Mouse (Mus musculus): ENCODE results near the gene Gas7. TPM values are rescaled to one million over a fixed set of nuclear protein-coding genes. Genes with fewer than 3 reads are reported as not detected.

Gene Gas7
- total and polyA plus RNA-seq, 3 experiments: 0.44 TPM; not detected in 2

DNA sequence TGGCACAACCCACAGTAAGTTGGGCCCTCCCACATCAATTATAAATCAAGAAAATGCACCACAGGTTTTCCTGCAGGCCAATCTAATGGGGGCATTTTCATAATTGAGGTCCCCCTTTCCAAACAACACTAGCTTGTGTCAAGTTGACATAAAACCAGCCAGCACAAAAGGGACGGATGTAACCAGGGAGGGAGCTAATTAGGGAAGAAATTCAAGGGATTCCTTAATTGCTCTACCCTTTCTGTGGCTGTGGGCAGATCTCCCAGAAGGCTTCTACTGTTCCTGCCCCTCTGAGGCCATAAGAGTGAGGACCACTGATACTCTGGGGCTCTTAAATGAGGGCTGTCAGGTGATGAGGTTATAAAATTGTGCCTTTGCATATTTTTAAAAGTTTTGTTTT lies 143.9 kb downstream of the Gas7 start:
- Histone ChIP-seq H3K9me3 (replicated peaks) (peaks cover 76% of the 10 kb centered on the region), H3K27me3 (ENCODE audit: insufficient read depth, low read length) (no peaks in the 10 kb centered on the region), H3K4me1 (ENCODE audit: insufficient read depth, low read depth, low read length) (no peaks in the 10 kb centered on the region), H3K36me3 (replicated peaks) (no peaks in the 10 kb centered on the region), H3K4me3 (ENCODE audit: low read depth, low read length) (no peak overlapping the region)
- ATAC-seq (ENCODE audit: extremely low read depth, insufficient number of reproducible peaks, low FRiP score, poor library complexity, severe bottlenecking) (no peak), DNase-seq (ENCODE audit: low spot score) (no peak)
- TF ChIP-seq TAL1 (conservative IDR thresholded peaks at IDR 0.05; ENCODE audit: low read depth, low read length) (no peak), GATA2 (IDR thresholded peaks at IDR 0.05; ENCODE audit: borderline replicate concordance, low read depth, low read length) (no peak), GATA1 (IDR thresholded peaks at IDR 0.05; ENCODE audit: borderline replicate concordance, low read length) (no peak), POLR2AphosphoS5 (IDR thresholded peaks at IDR 0.05; ENCODE audit: insufficient replicate concordance, low read depth, low read length) (no peak)

DNA sequence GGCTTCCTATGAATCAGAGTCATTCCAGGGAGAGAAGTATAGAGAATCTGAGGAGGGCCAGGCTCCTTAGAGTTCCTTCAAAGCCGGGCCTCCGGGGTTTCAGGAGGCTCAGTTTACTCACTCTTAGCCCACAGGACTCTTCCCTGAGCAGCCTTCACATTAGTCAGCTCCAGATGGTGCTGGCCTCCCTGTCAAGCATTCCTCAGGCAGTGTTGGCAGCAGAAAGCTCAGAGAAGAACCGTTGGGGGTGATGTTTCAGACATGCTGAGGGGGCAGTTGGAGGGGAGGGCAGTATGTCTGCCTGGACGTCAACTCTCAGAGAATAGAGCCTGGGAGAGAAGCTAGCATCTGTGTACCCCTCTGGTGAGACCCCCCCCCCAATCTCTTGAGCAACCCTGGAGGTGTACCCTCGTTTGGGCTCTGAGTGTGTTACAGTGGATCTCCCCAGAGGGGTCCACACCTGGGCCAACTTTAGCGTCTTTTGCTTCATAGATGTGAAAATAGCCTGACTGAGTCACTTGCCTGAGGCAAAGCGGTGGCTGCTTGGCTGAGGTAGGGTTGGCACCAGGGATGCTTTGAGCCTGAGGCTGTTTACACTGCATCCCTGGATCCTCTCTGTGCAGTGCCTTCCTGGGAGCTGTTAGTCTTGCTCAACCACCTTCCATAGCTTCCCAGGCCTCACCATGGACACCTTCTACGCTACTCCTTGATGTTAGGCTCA lies 145.6 kb downstream of the Gas7 start:
- Histone ChIP-seq H3K4me3 (ENCODE audit: low read depth, low read length) (no peak overlapping the region), H3K36me3 (replicated peaks) (no peaks in the 10 kb centered on the region), H3K4me1 (ENCODE audit: insufficient read depth, low read depth, low read length) (no peaks in the 10 kb centered on the region), H3K27me3 (ENCODE audit: insufficient read depth, low read length) (no peaks in the 10 kb centered on the region), H3K9me3 (replicated peaks) (peaks cover 70% of the 10 kb centered on the region)
- ATAC-seq (ENCODE audit: extremely low read depth, insufficient number of reproducible peaks, low FRiP score, poor library complexity, severe bottlenecking): no peak
- TF ChIP-seq CTCF (IDR thresholded peaks at IDR 0.05; ENCODE audit: low read depth, low read length) (no peak), GATA2 (IDR thresholded peaks at IDR 0.05; ENCODE audit: borderline replicate concordance, low read depth, low read length) (no peak), GATA1 (IDR thresholded peaks at IDR 0.05; ENCODE audit: borderline replicate concordance, low read length) (no peak), POLR2AphosphoS5 (IDR thresholded peaks at IDR 0.05; ENCODE audit: insufficient replicate concordance, low read depth, low read length) (no peak), TAL1 (conservative IDR thresholded peaks at IDR 0.05; ENCODE audit: low read depth, low read length) (no peak)
- DNase-seq (ENCODE audit: low spot score): no peak

DNA sequence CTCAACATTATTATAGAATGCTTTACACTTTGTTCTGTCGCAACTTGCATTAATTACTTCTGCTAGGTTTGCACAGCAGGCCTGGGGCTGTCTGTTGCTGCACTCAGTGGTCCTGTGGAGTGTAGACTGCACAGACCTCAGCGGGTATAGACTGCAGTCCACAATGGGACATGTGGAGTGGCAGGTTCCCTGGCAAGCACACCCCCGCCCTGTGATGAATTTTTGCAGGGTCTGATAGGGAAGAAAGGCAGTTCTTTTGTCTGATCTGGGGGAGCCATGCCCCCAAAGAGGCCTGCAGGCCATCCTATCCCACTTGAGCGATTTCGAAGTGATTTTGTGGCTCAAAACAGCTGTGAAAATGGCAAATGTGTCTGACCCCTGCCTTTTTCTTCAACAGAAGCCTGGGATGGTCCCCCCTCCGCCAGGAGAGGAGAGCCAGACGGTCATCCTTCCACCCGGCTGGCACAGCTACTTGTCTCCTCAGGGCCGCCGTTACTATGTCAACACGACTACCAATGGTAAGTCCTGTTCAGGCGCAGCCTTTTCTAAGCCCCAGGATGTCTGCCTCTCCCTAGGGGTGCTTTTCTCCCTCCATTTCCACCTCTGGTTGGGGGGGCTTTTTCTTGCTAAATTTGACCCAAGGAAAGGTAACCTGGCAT lies 147.6 kb downstream of the Gas7 start:
- Histone ChIP-seq H3K27me3 (ENCODE audit: insufficient read depth, low read length) (no peaks in the 10 kb centered on the region), H3K4me1 (ENCODE audit: insufficient read depth, low read depth, low read length) (no peaks in the 10 kb centered on the region), H3K4me3 (ENCODE audit: low read depth, low read length) (no peak overlapping the region), H3K9me3 (replicated peaks) (peaks cover 67% of the 10 kb centered on the region), H3K36me3 (replicated peaks) (no peaks in the 10 kb centered on the region)
- TF ChIP-seq CTCF (IDR thresholded peaks at IDR 0.05; ENCODE audit: low read depth, low read length) (no peak), TAL1 (conservative IDR thresholded peaks at IDR 0.05; ENCODE audit: low read depth, low read length) (no peak), GATA1 (IDR thresholded peaks at IDR 0.05; ENCODE audit: borderline replicate concordance, low read length) (no peak), POLR2AphosphoS5 (IDR thresholded peaks at IDR 0.05; ENCODE audit: insufficient replicate concordance, low read depth, low read length) (no peak), GATA2 (IDR thresholded peaks at IDR 0.05; ENCODE audit: borderline replicate concordance, low read depth, low read length) (no peak)
- ATAC-seq (ENCODE audit: extremely low read depth, insufficient number of reproducible peaks, low FRiP score, poor library complexity, severe bottlenecking): no peak
- DNase-seq (ENCODE audit: low spot score): no peak

DNA sequence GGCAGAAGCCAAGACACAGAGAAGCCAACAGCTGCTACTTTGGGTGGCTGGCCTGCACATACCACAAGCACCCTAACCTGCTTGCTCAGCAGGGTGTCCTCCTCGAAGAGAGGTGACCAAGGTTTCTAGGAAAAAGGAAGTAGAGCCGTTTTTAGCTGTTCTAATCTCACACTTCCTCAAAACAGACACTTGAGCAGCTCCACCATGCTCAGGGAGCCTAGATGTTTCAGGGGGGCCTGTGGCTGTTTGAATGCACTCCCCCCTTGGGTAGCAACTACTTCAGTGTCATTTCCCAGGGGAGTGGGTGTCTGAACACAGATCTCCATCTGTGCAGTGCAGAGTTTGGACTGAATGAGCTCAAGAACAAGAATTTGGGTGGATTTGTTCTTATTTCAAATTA lies 149.2 kb downstream of the Gas7 start:
- no peak for ATAC-seq (ENCODE audit: extremely low read depth, insufficient number of reproducible peaks, low FRiP score, poor library complexity, severe bottlenecking)
- no peaks in the 10 kb centered on the region for H3K4me1 ChIP-seq (ENCODE audit: insufficient read depth, low read depth, low read length)

DNA sequence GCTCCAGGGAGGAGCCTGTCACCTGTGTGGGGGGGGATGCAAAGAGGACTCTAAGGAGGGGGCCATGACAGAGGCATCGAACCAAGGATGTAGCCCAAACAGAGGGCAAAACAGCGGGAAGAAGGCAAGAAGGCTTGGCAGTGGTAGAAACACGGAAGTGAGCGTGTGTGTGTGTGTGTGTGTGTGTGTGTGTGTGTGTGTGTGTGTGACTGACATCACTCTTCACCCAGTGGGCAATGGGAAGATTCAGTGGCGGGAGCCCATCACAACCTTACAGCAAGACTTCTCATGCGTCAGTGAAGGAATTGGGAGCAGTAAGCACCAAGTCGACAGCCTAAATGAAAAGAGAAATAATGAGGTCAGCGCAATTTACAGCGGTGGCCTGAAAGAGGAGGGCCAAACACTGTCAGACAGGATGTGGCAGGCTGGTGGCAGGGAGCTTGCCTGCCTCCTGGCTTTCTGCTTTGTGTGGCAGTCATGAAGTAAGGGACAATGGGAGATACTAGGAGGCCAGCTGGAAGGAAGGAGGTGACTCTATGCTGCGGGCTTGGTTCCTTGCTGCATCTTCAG lies 153.0 kb downstream of the Gas7 start:
- Histone ChIP-seq H3K27me3 (ENCODE audit: insufficient read depth, low read length) (no peaks in the 10 kb centered on the region), H3K36me3 (replicated peaks) (no peaks in the 10 kb centered on the region), H3K9me3 (replicated peaks) (peaks cover 58% of the 10 kb centered on the region), H3K4me3 (ENCODE audit: low read depth, low read length) (no peak overlapping the region), H3K4me1 (ENCODE audit: insufficient read depth, low read depth, low read length) (no peaks in the 10 kb centered on the region)
- ATAC-seq (ENCODE audit: extremely low read depth, insufficient number of reproducible peaks, low FRiP score, poor library complexity, severe bottlenecking) (no peak), DNase-seq (ENCODE audit: low spot score) (no peak)
- no peak for TF ChIP-seq GATA2 (IDR thresholded peaks at IDR 0.05; ENCODE audit: borderline replicate concordance, low read depth, low read length)
- TF ChIP-seq POLR2AphosphoS5 (IDR thresholded peaks at IDR 0.05; ENCODE audit: insufficient replicate concordance, low read depth, low read length): no peak
- TF ChIP-seq GATA1 (IDR thresholded peaks at IDR 0.05; ENCODE audit: borderline replicate concordance, low read length): no peak
- TF ChIP-seq CTCF (IDR thresholded peaks at IDR 0.05; ENCODE audit: low read depth, low read length): no peak
- no peak for TF ChIP-seq TAL1 (conservative IDR thresholded peaks at IDR 0.05; ENCODE audit: low read depth, low read length)

More for the DNA sequence above, 149.2 kb downstream of the Gas7 start:
- TF ChIP-seq TAL1 (conservative IDR thresholded peaks at IDR 0.05; ENCODE audit: low read depth, low read length) (no peak), GATA2 (IDR thresholded peaks at IDR 0.05; ENCODE audit: borderline replicate concordance, low read depth, low read length) (no peak), GATA1 (IDR thresholded peaks at IDR 0.05; ENCODE audit: borderline replicate concordance, low read length) (no peak), POLR2AphosphoS5 (IDR thresholded peaks at IDR 0.05; ENCODE audit: insufficient replicate concordance, low read depth, low read length) (no peak), CTCF (IDR thresholded peaks at IDR 0.05; ENCODE audit: low read depth, low read length) (no peak)
- no peaks in the 10 kb centered on the region for H3K27me3 ChIP-seq (ENCODE audit: insufficient read depth, low read length)
- H3K4me3 ChIP-seq (ENCODE audit: low read depth, low read length): no peak overlapping the region
- H3K36me3 ChIP-seq (replicated peaks): no peaks in the 10 kb centered on the region
- peaks cover 73% of the 10 kb centered on the region for H3K9me3 ChIP-seq (replicated peaks)
- no peak for DNase-seq (ENCODE audit: low spot score)

GRCm38 (mm10) chr11:67612158-67612839 lies 157.1 kb downstream of the Gas7 start:
- Histone ChIP-seq H3K4me3 (ENCODE audit: low read depth, low read length) (no peak overlapping the region), H3K9me3 (replicated peaks) (peaks cover 58% of the 10 kb centered on the region), H3K36me3 (replicated peaks) (no peaks in the 10 kb centered on the region), H3K27me3 (ENCODE audit: insufficient read depth, low read length) (no peaks in the 10 kb centered on the region), H3K4me1 (ENCODE audit: insufficient read depth, low read depth, low read length) (no peaks in the 10 kb centered on the region)
- TF ChIP-seq TAL1 (conservative IDR thresholded peaks at IDR 0.05; ENCODE audit: low read depth, low read length): no peak
- TF ChIP-seq GATA1 (IDR thresholded peaks at IDR 0.05; ENCODE audit: borderline replicate concordance, low read length): no peak
- no peak for TF ChIP-seq POLR2AphosphoS5 (IDR thresholded peaks at IDR 0.05; ENCODE audit: insufficient replicate concordance, low read depth, low read length)
- TF ChIP-seq CTCF (IDR thresholded peaks at IDR 0.05; ENCODE audit: low read depth, low read length): no peak
- no peak for TF ChIP-seq GATA2 (IDR thresholded peaks at IDR 0.05; ENCODE audit: borderline replicate concordance, low read depth, low read length)
- no peak for DNase-seq (ENCODE audit: low spot score)
- no peak for ATAC-seq (ENCODE audit: extremely low read depth, insufficient number of reproducible peaks, low FRiP score, poor library complexity, severe bottlenecking)

Measured in G1E (cell line).